Mouse (Mus musculus): ENCODE results near the gene Adgrl3.

DNA sequence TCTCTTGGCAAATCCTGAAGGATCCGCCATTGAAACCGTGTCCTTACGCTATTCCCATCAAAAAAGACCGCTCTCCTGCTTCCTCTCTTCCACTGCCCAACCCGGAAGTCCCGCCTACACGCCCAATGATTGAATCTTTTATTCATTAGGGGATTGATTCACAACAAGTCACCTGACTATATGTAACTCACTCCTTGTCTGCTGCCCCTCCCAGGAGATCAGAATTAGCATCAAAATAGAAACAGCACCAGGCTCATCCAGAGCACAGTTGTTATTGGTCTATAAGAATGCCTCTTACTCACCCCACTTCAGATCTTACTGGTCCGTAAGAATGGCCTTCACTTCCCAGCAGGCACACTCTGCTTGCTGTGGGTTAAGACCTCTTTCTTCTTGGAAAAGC is 536.1 kb downstream of the Adgrl3 start:
- TF ChIP-seq CTCF (IDR thresholded peaks at IDR 0.05; ENCODE audit: low read depth) (no peak), EP300 (IDR thresholded peaks at IDR 0.05; ENCODE audit: low read depth) (no peak)
